Mouse (Mus musculus): ENCODE measurements around the gene Rnd2.

DNA sequence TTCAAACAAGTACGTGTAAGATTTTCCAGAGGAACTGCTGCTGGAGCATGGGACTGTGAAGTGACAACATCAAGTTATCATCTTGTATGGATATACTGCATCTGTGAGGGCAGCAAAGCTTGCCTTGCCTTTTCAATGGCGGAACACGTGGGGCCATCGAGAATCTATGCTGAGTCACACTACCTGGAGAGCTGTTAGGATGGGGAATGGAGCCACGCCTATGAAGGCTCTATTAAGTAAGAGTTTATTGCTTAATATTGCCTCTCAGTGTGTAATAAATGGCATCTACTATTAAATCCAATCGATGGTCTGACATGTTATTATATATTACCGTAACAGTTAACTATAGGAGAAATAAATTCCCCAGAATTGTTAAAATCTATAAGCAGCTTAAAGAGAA, 42.3 kb downstream of the Rnd2 start:
- no peak for TF ChIP-seq CTCF (IDR thresholded peaks at IDR 0.05; ENCODE audit: control insufficient read depth, insufficient read depth, insufficient read length)
- TF ChIP-seq MAX (IDR thresholded peaks at IDR 0.05) = no peak
- no peak for TF ChIP-seq MYOG (IDR thresholded peaks at IDR 0.05; ENCODE audit: control insufficient read depth, extremely low read depth, insufficient read length)
- TF ChIP-seq USF1 (IDR thresholded peaks at IDR 0.05; ENCODE audit: low read depth) = no peak
- no peak for TF ChIP-seq CEBPB (IDR thresholded peaks at IDR 0.05; ENCODE audit: low read depth)
- no peak for TF ChIP-seq MYOD1 (IDR thresholded peaks at IDR 0.05; ENCODE audit: control insufficient read depth, insufficient read length, low read depth)
- TF ChIP-seq FOSL1 (IDR thresholded peaks at IDR 0.05; ENCODE audit: insufficient read depth, low read length, poor library complexity, severe bottlenecking) = no peak
